Mouse (Mus musculus) intestine, embryonic 15.5 days (tissue): ENCODE results near the gene Jup. TPM values are rescaled to one million over a fixed set of nuclear protein-coding genes. Genes with fewer than 3 reads are reported as not detected.

Experiments
- ATAC-seq: fragments of 200-750 bp; cut with Nextera tagmentation; 2 replicates; pipeline ENCODE4 v1.8.0; 2017; ENCODE audit warnings: moderate TSS enrichment, moderate library complexity
- H3K27ac ChIP-seq: fragments of 300-500 bp; sonication (generic); 2 replicates; pipeline ENCODE4 v1.5.1; 2015; ENCODE audit warnings: mild to moderate bottlenecking, inconsistent platforms
- H3K27me3 ChIP-seq: fragments of 300-500 bp; sonication (generic); replicated peaks from 2 replicates; pipeline ENCODE4 v1.6.1; 2015; ENCODE audit warnings: inconsistent platforms
- H3K36me3 ChIP-seq: fragments of 300-500 bp; sonication (generic); 2 replicates; pipeline ENCODE4 v1.6.1; 2015; ENCODE audit warnings: inconsistent platforms
- H3K4me1 ChIP-seq: fragments of 300-500 bp; sonication (generic); replicated peaks from 2 replicates; pipeline ENCODE4 v1.6.1; 2015; ENCODE audit warnings: inconsistent platforms
- H3K4me2 ChIP-seq: fragments of 300-500 bp; sonication (generic); replicated peaks from 2 replicates; pipeline ENCODE4 v1.6.1; 2015; ENCODE audit warnings: mild to moderate bottlenecking, inconsistent platforms
- H3K4me3 ChIP-seq: fragments of 300-500 bp; sonication (generic); replicated peaks from 2 replicates; pipeline ENCODE4 v1.5.1; 2015; ENCODE audit warnings: inconsistent platforms
- H3K9ac ChIP-seq: fragments of 300-500 bp; sonication (generic); 2 replicates; pipeline ENCODE4 v1.6.1; 2015; ENCODE audit warnings: inconsistent platforms
- H3K9me3 ChIP-seq: fragments of 300-500 bp; sonication (generic); 2 replicates; pipeline ENCODE4 v1.6.1; 2016; ENCODE audit warnings: inconsistent platforms
- WGBS: fragments of 180-500 bp; shearing (Covaris S2); methylation state at CpG from one replicate; pipeline ENCODE4 v1.1.7; 2015; 5-methylcytosine and 5-hydroxymethylcytosine counted together
- polyA plus RNA-seq: library from polyadenylated mRNA; unstranded; fragments of >200 nt; fragmentation: Nextera tagmentation; extraction: Ambion mirVana; gene quantifications from 2 replicates; pipeline ENCODE4 v1.2.1, GENCODE M21; 2015

Gene Jup
- 133 and 139 TPM in 2 replicates for polyA plus RNA-seq

- Histone ChIP-seq H3K4me3 (peak within 1 kb of the TSS; percentile 78), H3K9me3 (no peaks in the 10 kb centered on the region), H3K27ac (peak within 1 kb of the TSS; percentile 97), H3K27me3 (no peaks in the 10 kb centered on the region), H3K4me2 (peak within 1 kb of the TSS; percentile 80), H3K36me3 (no peaks in the 10 kb centered on the region), H3K4me1 (peaks cover 70% of the 10 kb centered on the region), H3K9ac (peak within 1 kb of the TSS; percentile 76)
- ATAC-seq, result peak; percentile 95
- 1% methylated on average over 37 of the region's 37 CpGs for WGBS
Observed at GRCm38 (mm10) chr11:100397600-100398389, at the start of gene Jup. Gene Jup, minus strand, starts transcription at chr11:100397763.

GRCm38 (mm10) chr11:100442625-100443024 lies 45.1 kb upstream of the Jup start:
- Histone ChIP-seq H3K27ac (no peak overlapping the region), H3K4me2 (no peak overlapping the region), H3K4me3 (no peak overlapping the region), H3K36me3 (no peaks in the 10 kb centered on the region), H3K27me3 (no peaks in the 10 kb centered on the region), H3K4me1 (peaks cover 7% of the 10 kb centered on the region; the same call in 1 of the 2 replicates), H3K9me3 (no peaks in the 10 kb centered on the region), H3K9ac (no peak overlapping the region)
- no peak for ATAC-seq
- 82% methylated on average over 6 of the region's 6 CpGs for WGBS

- WGBS, result 79% methylated on average over 8 of the region's 8 CpGs
- Histone ChIP-seq H3K9me3 (no peaks in the 10 kb centered on the region), H3K27me3 (no peaks in the 10 kb centered on the region), H3K4me2 (peak within 1 kb of the TSS; percentile 82), H3K9ac (peak within 1 kb of the TSS; percentile 95), H3K4me1 (peaks cover 7% of the 10 kb centered on the region; the same call in 1 of the 2 replicates), H3K27ac (peak within 1 kb of the TSS; percentile 48; the same call in 1 of the 2 replicates), H3K4me3 (peak within 1 kb of the TSS; percentile 83), H3K36me3 (no peaks in the 10 kb centered on the region)
- no peak for ATAC-seq
Observed at GRCm38 (mm10) chr11:100441797-100442196, 44.2 kb upstream of the Jup start, which contains the start of the genes Nt5c3b and Klhl10. Gene Nt5c3b, minus strand, starts transcription at chr11:100441808. Gene Klhl10, plus strand, starts transcription at chr11:100441917.

GRCm38 (mm10) chr11:100440691-100441522 lies 43.3 kb upstream of the Jup start:
- Histone ChIP-seq H3K9ac (peak overlapping the region; percentile 95), H3K27ac (peak overlapping the region; percentile 48; the same call in 1 of the 2 replicates), H3K27me3 (no peaks in the 10 kb centered on the region), H3K4me2 (peak overlapping the region; percentile 82), H3K4me1 (peaks cover 7% of the 10 kb centered on the region; the same call in 1 of the 2 replicates), H3K9me3 (no peaks in the 10 kb centered on the region), H3K4me3 (peak overlapping the region; percentile 83), H3K36me3 (peaks cover 3% of the 10 kb centered on the region; the same call in 1 of the 2 replicates)
- ATAC-seq, result peak; percentile 97
- 2% methylated on average over 52 of the region's 52 CpGs for WGBS

- ATAC-seq, result no peak
- Histone ChIP-seq H3K9me3 (no peaks in the 10 kb centered on the region), H3K4me2 (no peak overlapping the region), H3K27me3 (no peaks in the 10 kb centered on the region), H3K27ac (no peak overlapping the region), H3K36me3 (peaks cover 9% of the 10 kb centered on the region; the same call in 1 of the 2 replicates), H3K9ac (no peak overlapping the region), H3K4me1 (peaks cover 7% of the 10 kb centered on the region; the same call in 1 of the 2 replicates), H3K4me3 (no peak overlapping the region)
- WGBS, result 85% methylated on average over 1 of the region's 1 CpGs
Observed at GRCm38 (mm10) chr11:100437901-100438300, 40.3 kb upstream of the Jup start.

- H3K36me3 ChIP-seq, result peaks cover 9% of the 10 kb centered on the region; the same call in 1 of the 2 replicates
- no peak overlapping the region for H3K4me2 ChIP-seq
- H3K9me3 ChIP-seq, result no peaks in the 10 kb centered on the region
- no peak for ATAC-seq
- H3K9ac ChIP-seq, result no peak overlapping the region
- H3K27me3 ChIP-seq, result no peaks in the 10 kb centered on the region
- H3K4me1 ChIP-seq, result peaks cover 4% of the 10 kb centered on the region; the same call in 1 of the 2 replicates
- 81% methylated on average over 9 of the region's 9 CpGs for WGBS
- H3K4me3 ChIP-seq, result no peak overlapping the region
- no peak overlapping the region for H3K27ac ChIP-seq
Observed at GRCm38 (mm10) chr11:100435678-100436246, 38.2 kb upstream of the Jup start.

GRCm38 (mm10) chr11:100432002-100432401 lies 34.4 kb upstream of the Jup start:
- no peaks in the 10 kb centered on the region for H3K27me3 ChIP-seq
- 89% methylated on average over 5 of the region's 5 CpGs for WGBS
- no peak overlapping the region for H3K4me2 ChIP-seq
- H3K4me1 ChIP-seq, result 0 out of 2 replicates have a peak, but pooled peaks cover 3% of the 10 kb centered on the region
- ATAC-seq, result no peak
- peaks cover 16% of the 10 kb centered on the region; the same call in 1 of the 2 replicates for H3K36me3 ChIP-seq
- no peaks in the 10 kb centered on the region for H3K9me3 ChIP-seq
- no peak overlapping the region for H3K4me3 ChIP-seq
- H3K27ac ChIP-seq, result no peak overlapping the region
- H3K9ac ChIP-seq, result no peak overlapping the region

- peaks cover 8% of the 10 kb centered on the region; the same call in 1 of the 2 replicates for H3K4me1 ChIP-seq
Observed at GRCm38 (mm10) chr11:100430052-100430451, 32.5 kb upstream of the Jup start.

GRCm38 (mm10) chr11:100428612-100429199 lies 31.1 kb upstream of the Jup start:
- ATAC-seq, result no peak
- WGBS, result 54% methylated on average over 9 of the region's 9 CpGs
- no peak overlapping the region for H3K4me2 ChIP-seq
- H3K4me3 ChIP-seq, result no peak overlapping the region
- H3K27ac ChIP-seq, result peak overlapping the region; percentile 18; the same call in 1 of the 2 replicates
- H3K9me3 ChIP-seq, result no peaks in the 10 kb centered on the region
- peaks cover 8% of the 10 kb centered on the region; the same call in 1 of the 2 replicates for H3K36me3 ChIP-seq
- H3K27me3 ChIP-seq, result no peaks in the 10 kb centered on the region
- H3K4me1 ChIP-seq, result peaks cover 8% of the 10 kb centered on the region; the same call in 1 of the 2 replicates
- H3K9ac ChIP-seq, result no peak overlapping the region

More at GRCm38 (mm10) chr11:100430052-100430451, 32.5 kb upstream of the Jup start:
- Histone ChIP-seq H3K27me3 (no peaks in the 10 kb centered on the region), H3K9me3 (no peaks in the 10 kb centered on the region), H3K4me3 (no peak overlapping the region), H3K27ac (no peak overlapping the region), H3K36me3 (peaks cover 10% of the 10 kb centered on the region; the same call in 1 of the 2 replicates), H3K4me2 (no peak overlapping the region), H3K9ac (no peak overlapping the region)
- WGBS, result 88% methylated on average over 7 of the region's 7 CpGs
- ATAC-seq, result no peak

GRCm38 (mm10) chr11:100426820-100427219 lies 29.3 kb upstream of the Jup start:
- Histone ChIP-seq H3K4me1 (peaks cover 8% of the 10 kb centered on the region; the same call in 1 of the 2 replicates), H3K27ac (no peak overlapping the region), H3K4me2 (no peak overlapping the region), H3K27me3 (no peaks in the 10 kb centered on the region), H3K4me3 (no peak overlapping the region), H3K9me3 (no peaks in the 10 kb centered on the region), H3K36me3 (peaks cover 10% of the 10 kb centered on the region), H3K9ac (no peak overlapping the region)
- WGBS, result 81% methylated on average over 3 of the region's 3 CpGs
- ATAC-seq, result no peak

GRCm38 (mm10) chr11:100425851-100426250 lies 28.3 kb upstream of the Jup start:
- Histone ChIP-seq H3K27ac (no peak overlapping the region), H3K4me1 (peaks cover 8% of the 10 kb centered on the region; the same call in 1 of the 2 replicates), H3K9ac (no peak overlapping the region), H3K27me3 (no peaks in the 10 kb centered on the region), H3K9me3 (no peaks in the 10 kb centered on the region), H3K36me3 (peaks cover 15% of the 10 kb centered on the region), H3K4me3 (no peak overlapping the region), H3K4me2 (no peak overlapping the region)
- ATAC-seq, result peak; percentile 78
- WGBS, result 19% methylated on average over 7 of the region's 7 CpGs
